Mouse (Mus musculus) liver, embryonic 13.5 days (tissue): ENCODE results near the gene Mavs. TPM values are rescaled to one million over a fixed set of nuclear protein-coding genes. Genes with fewer than 3 reads are reported as not detected.

Experiments
- ATAC-seq: fragments of 200-750 bp; cut with Nextera tagmentation; 2 replicates; pipeline ENCODE4 v1.8.0; 2017; ENCODE audit warnings: low read depth, mild to moderate bottlenecking, moderate number of reproducible peaks, moderate library complexity
- DNase-seq: peaks from one replicate; pipeline ENCODE4 v3.0.0; 2022
- H3K27ac ChIP-seq: fragments of 300-500 bp; sonication (generic); 2 replicates; pipeline ENCODE4 v1.5.1; 2015; ENCODE audit warnings: moderate library complexity, mild to moderate bottlenecking, inconsistent platforms
- H3K27me3 ChIP-seq: fragments of 300-500 bp; sonication (generic); 2 replicates; pipeline ENCODE4 v1.6.1; 2015; ENCODE audit warnings: mild to moderate bottlenecking, inconsistent platforms
- H3K36me3 ChIP-seq: fragments of 300-500 bp; sonication (generic); 2 replicates; pipeline ENCODE4 v1.6.1; 2015; ENCODE audit warnings: mild to moderate bottlenecking, inconsistent platforms
- H3K4me1 ChIP-seq: fragments of 300-500 bp; sonication (generic); replicated peaks from 2 replicates; pipeline ENCODE4 v1.6.1; 2015; ENCODE audit warnings: inconsistent platforms
- H3K4me2 ChIP-seq: fragments of 300-500 bp; sonication (generic); 2 replicates; pipeline ENCODE4 v1.6.1; 2015; ENCODE audit warnings: inconsistent platforms, mild to moderate bottlenecking, moderate library complexity
- H3K4me3 ChIP-seq: fragments of 300-500 bp; sonication (generic); replicated peaks from 2 replicates; pipeline ENCODE4 v1.5.1; 2015; ENCODE audit warnings: mild to moderate bottlenecking, inconsistent platforms
- H3K9ac ChIP-seq: fragments of 300-500 bp; sonication (generic); 2 replicates; pipeline ENCODE4 v1.6.1; 2015; ENCODE audit warnings: mild to moderate bottlenecking, inconsistent platforms
- H3K9me3 ChIP-seq: fragments of 300-500 bp; sonication (generic); replicated peaks from 2 replicates; pipeline ENCODE4 v1.6.1; 2016; ENCODE audit warnings: inconsistent platforms
- WGBS: fragments of 180-500 bp; shearing (Covaris S2); methylation state at CpG from one replicate; pipeline ENCODE4 v1.1.7; 2015; ENCODE audit not compliant: insufficient replicate concordance; 5-methylcytosine and 5-hydroxymethylcytosine counted together
- microRNA-seq: library from miRNA; unstranded; fragments of <30 nt; microRNA quantifications from one replicate; pipeline ENCODE4, GENCODE M21; 2016
- polyA plus RNA-seq: library from polyadenylated mRNA; unstranded; fragments of >200 nt; fragmentation: Nextera tagmentation; extraction: Ambion mirVana; gene quantifications from 2 replicates; pipeline ENCODE4 v1.2.1, GENCODE M21; 2015

The Mavs gene
- polyA plus RNA-seq, 1 experiment from 2014 or later, result 27.1 TPM

DNA sequence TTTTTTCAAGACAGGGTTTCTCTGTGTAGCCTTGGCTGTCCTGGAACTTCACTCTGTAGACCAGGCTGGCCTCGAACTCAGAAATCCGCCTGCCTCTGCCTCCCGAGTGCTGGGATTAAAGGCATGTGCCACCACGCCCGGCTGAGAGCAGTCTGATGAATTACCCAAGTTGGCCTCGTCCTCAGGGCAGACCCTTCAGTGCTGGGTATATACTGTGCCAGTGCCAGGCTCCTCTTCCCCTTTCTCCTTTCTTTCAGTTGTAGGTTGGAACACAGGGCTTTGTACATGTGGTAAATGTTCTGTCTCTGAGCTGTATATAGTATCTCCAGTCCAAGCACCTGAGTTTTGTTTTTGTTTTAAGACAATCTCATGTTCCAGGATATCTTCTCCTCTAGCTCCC lies 30.2 kb downstream of the Mavs start:
- Histone ChIP-seq H3K4me2 (peak overlapping the region; percentile 80), H3K9me3 (no peaks in the 10 kb centered on the region), H3K27me3 (no peaks in the 10 kb centered on the region), H3K36me3 (no peaks in the 10 kb centered on the region), H3K9ac (peak overlapping the region; percentile 97), H3K4me1 (peaks cover 60% of the 10 kb centered on the region), H3K4me3 (peak overlapping the region; percentile 84), H3K27ac (peak overlapping the region; percentile 99)
- WGBS, result 52% methylated on average over 6 of the region's 6 CpGs
- no peak for ATAC-seq
- no peak for DNase-seq

DNA sequence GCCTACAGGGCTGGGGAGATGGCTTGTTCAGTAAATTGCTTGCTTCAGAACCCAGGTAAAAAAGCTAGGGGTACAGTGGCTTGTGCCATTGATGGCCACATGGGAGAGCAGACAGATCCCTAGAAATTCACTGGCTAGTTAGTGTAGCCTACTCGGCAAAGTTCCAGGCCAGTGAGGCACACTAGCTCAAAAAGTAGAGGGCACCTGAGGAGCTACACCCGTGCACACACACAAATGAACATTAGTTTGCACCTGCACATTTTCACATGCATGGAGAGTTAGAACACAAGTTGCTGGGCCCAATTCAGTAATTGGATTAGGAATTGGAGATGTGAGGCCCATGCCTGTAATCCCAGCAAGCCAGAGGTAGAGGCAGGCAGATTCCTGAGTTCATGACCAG lies 31.2 kb downstream of the Mavs start:
- Histone ChIP-seq H3K27ac (no peak overlapping the region), H3K4me1 (peaks cover 49% of the 10 kb centered on the region), H3K9me3 (no peaks in the 10 kb centered on the region), H3K4me2 (peak overlapping the region; percentile 80), H3K9ac (peak overlapping the region; percentile 97; the same call in 1 of the 2 replicates), H3K36me3 (peaks cover 3% of the 10 kb centered on the region), H3K4me3 (0 out of 2 replicates have a peak overlapping the region, but pooled peaks have one; percentile 8), H3K27me3 (no peaks in the 10 kb centered on the region)
- ATAC-seq, result no peak
- DNase-seq, result no peak
- WGBS, result 81% methylated on average over 2 of the region's 2 CpGs

DNA sequence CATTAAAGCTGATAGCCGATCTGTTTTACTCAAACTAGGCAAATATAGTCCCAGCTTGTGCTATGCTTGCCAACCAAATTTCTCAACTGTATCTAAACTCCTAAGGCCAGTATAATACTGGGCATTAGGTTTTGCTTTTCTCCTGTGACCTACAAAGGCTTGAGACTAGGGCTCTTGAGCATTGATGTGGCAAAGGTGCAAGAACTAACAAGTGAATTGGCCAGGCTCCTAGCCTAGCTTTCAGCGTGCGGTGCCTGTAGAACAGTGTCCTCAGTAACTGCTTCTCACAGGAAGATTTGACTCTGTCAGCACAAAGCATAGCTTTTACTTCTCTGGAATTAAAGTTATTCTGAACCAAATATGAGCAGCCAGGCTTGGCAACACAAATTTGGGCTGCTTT lies 41.6 kb downstream of the Mavs start:
- WGBS, result 92% methylated on average over 3 of the region's 3 CpGs
- Histone ChIP-seq H3K9ac (no peak overlapping the region), H3K27me3 (no peaks in the 10 kb centered on the region), H3K4me3 (no peak overlapping the region), H3K9me3 (no peaks in the 10 kb centered on the region), H3K4me2 (no peak overlapping the region), H3K36me3 (peaks cover 72% of the 10 kb centered on the region), H3K4me1 (no peaks in the 10 kb centered on the region), H3K27ac (no peak overlapping the region)
- DNase-seq (no peak), ATAC-seq (no peak)

DNA sequence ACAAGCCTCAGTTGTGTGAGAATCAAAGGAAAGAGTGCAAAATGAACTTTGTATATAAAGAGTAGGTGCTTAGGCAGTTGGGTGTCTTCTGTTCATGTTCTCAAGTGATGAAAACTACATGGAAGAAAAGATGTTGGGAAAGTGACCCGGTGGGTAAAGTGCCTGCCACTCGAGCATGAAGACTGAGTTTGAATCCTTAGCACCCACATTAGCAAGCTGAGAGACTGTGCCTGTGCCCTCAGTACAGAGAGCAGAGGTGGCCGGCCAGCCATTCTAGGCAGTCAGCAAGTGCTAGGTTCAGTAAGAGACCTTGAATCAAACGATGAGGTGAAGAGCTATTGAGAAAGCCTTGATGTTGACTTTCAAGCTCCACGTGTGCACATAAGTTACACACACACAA lies 42.9 kb downstream of the Mavs start:
- DNase-seq (no peak), ATAC-seq (no peak)
- no peak overlapping the region for H3K27ac ChIP-seq
- no peaks in the 10 kb centered on the region for H3K4me1 ChIP-seq
- no peak overlapping the region for H3K4me2 ChIP-seq
- peaks cover 78% of the 10 kb centered on the region for H3K36me3 ChIP-seq
- H3K27me3 ChIP-seq, result no peaks in the 10 kb centered on the region
- no peaks in the 10 kb centered on the region for H3K9me3 ChIP-seq
- 79% methylated on average over 5 of the region's 5 CpGs for WGBS
- no peak overlapping the region for H3K9ac ChIP-seq
- H3K4me3 ChIP-seq, result no peak overlapping the region

DNA sequence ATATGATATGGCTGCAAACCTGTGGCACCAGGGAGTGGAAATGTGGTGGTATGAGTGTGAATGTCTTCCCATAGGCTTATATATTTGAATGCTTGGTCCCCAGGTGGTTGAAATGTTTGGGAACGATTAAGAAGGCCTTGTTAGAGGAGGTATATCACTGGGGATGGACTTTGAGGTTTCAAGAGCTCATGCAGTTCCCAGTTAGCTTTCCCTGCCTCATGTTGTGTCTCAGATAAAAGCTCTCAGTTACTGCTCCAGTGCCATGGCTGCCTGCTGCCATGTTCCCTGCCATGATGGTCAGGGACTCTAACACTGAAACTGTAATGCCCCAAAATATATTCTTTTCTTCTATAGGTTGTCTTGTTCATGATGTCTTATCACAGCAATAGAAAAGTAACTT lies 47.7 kb downstream of the Mavs start:
- WGBS, result 82% methylated on average over 1 of the region's 1 CpGs
- H3K9ac ChIP-seq, result no peak overlapping the region
- peaks cover 81% of the 10 kb centered on the region for H3K36me3 ChIP-seq
- H3K4me3 ChIP-seq, result no peak overlapping the region
- no peak overlapping the region for H3K27ac ChIP-seq
- ATAC-seq (no peak), DNase-seq (no peak)
- H3K4me2 ChIP-seq, result no peak overlapping the region
- no peaks in the 10 kb centered on the region for H3K27me3 ChIP-seq
- H3K9me3 ChIP-seq, result no peaks in the 10 kb centered on the region
- H3K4me1 ChIP-seq, result no peaks in the 10 kb centered on the region

DNA sequence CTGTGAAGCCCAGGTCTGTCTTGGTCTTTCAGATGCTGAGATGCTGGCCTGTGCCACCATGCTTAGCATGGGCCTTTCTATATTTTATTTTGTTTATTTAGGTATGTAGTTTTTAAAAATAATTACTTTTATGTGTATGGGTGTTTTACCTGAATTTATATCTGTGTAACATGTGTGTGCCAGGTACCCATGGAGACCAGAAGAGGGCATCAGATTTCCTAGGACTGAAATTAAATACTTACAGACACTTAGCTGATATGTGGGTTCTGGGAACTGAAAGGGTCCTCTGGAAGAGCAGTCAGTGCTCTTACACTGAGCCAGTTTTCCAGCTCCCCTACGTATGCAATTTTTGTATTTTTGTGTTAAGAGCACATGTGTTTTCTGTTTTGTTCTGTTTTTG lies 52.4 kb downstream of the Mavs start:
- Histone ChIP-seq H3K4me3 (no peak overlapping the region), H3K9me3 (no peaks in the 10 kb centered on the region), H3K27ac (no peak overlapping the region), H3K27me3 (no peaks in the 10 kb centered on the region), H3K4me2 (no peak overlapping the region), H3K9ac (no peak overlapping the region), H3K4me1 (no peaks in the 10 kb centered on the region), H3K36me3 (peaks cover 77% of the 10 kb centered on the region)
- ATAC-seq (no peak), DNase-seq (no peak)
- 89% methylated on average over 1 of the region's 1 CpGs for WGBS

DNA sequence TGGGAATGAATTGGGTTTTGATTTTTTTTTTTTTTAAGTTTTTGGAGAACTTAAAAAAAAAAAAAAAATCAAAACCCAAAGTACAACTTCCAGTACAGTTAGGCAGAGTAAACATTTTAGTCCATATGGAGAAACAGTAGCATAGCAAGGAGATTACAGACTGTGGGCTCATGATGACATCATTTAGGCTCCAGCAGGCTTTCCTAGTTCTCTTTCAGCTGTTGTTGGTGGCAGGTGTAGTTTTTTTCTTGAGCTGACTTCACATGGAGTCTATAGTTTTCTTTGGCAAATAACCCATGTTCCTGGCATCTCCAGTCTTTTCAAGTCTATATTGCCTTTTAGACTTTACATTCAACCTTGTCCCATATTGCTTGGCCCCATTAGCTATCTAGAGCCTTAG lies 56.8 kb downstream of the Mavs start:
- Histone ChIP-seq H3K36me3 (peaks cover 88% of the 10 kb centered on the region), H3K9me3 (no peaks in the 10 kb centered on the region), H3K4me2 (no peak overlapping the region), H3K27ac (no peak overlapping the region), H3K9ac (no peak overlapping the region), H3K4me1 (no peaks in the 10 kb centered on the region), H3K4me3 (no peak overlapping the region), H3K27me3 (no peaks in the 10 kb centered on the region)
- no peak for ATAC-seq
- no peak for DNase-seq

DNA sequence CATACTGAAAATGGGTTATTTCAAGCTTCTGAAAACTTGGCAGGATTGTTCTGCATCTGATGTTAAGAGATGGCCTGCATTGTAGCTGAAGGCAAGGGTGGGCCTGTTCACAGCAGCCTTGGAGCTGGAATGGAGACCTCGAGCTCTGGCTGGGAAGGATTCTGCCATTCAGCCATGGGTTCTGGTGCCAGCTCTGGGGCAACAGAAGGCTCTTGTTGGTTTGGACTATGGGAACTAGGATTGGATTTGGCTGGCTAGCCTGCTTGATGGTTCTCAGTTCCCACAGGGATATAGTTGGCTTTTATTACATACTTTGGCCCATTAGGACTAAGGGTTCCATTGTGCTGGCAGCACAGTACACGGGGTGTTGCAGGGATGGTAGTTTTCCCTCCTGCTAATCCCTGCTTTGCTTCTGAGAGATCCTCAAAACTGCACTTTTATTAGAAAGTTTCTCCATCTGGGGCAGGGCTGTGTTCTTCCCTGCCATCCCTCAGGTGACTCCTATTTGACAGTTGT lies 62.9 kb downstream of the Mavs start:
- 86% methylated on average over 2 of the region's 2 CpGs for WGBS
- Histone ChIP-seq H3K4me3 (no peak overlapping the region), H3K36me3 (peaks cover 72% of the 10 kb centered on the region), H3K27ac (no peak overlapping the region), H3K27me3 (no peaks in the 10 kb centered on the region), H3K9ac (no peak overlapping the region), H3K4me2 (no peak overlapping the region), H3K4me1 (no peaks in the 10 kb centered on the region), H3K9me3 (no peaks in the 10 kb centered on the region)
- ATAC-seq (no peak), DNase-seq (no peak)

Small RNAs within 50 kb of the gene (microRNA-seq; reads per million reads assigned to microRNA genes)
- gene Mir103-2, result 130 reads per million, percentile 53 among the genes with 10 or more reads in this experiment

Other genes with a start within 250 kb of the Mavs start
- gene Gfra4, start 191.0 kb upstream of the Mavs start, polyA plus RNA-seq, result 0.23 and 0.52 TPM in 2 replicates
- 0.45 and 0.71 TPM in 2 replicates for gene Adam33, start 170.2 kb upstream of the Mavs start, polyA plus RNA-seq
- 0.49 and 0.56 TPM in 2 replicates for gene Siglec1, start 147.3 kb upstream of the Mavs start, polyA plus RNA-seq
- 2.1 and 2.2 TPM in 2 replicates for gene Hspa12b, start 106.8 kb upstream of the Mavs start, polyA plus RNA-seq
- not detected in 2 replicates for gene Gm11037, start 100.6 kb upstream of the Mavs start, polyA plus RNA-seq
- gene 1700037H04Rik, start 74.0 kb upstream of the Mavs start, polyA plus RNA-seq, result 124 and 129 TPM in 2 replicates
- gene Cenpb, start 54.0 kb upstream of the Mavs start, polyA plus RNA-seq, result 3.5 and 4.5 TPM in 2 replicates
- 171 and 201 TPM in 2 replicates for gene Cdc25b, start 47.1 kb upstream of the Mavs start, polyA plus RNA-seq
- gene Spef1, start 46.8 kb upstream of the Mavs start, polyA plus RNA-seq, result 1.1 and 1.2 TPM in 2 replicates
- 18.1 and 19.7 TPM in 2 replicates for gene Ap5s1, start 27.0 kb upstream of the Mavs start, polyA plus RNA-seq
- 21.9 and 27.8 TPM in 2 replicates for gene Pank2, start 28.4 kb downstream of the Mavs start, polyA plus RNA-seq
- 0.46 and 0.60 TPM in 2 replicates for gene Rnf24, start 118.8 kb downstream of the Mavs start, polyA plus RNA-seq